In the genomic region with DNA sequence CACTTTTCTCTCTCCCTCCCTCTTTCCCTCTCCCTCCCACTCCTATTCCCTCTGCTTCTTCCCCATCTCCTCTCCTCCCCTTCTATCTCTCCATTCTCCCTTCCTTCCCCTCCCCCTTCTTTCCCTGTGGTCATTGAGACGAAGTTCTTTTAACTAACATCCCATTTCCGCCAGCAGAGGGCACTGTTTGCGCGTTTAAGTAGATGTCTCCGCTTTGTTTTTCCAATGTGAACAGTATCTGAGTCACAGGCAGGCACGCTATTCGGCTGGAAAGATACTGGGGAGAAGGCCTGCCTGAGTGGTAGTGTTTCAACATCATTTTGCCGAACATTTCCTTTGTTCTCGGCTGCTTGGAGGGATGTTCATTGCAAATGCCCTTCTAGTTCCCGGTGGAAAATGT, we compare ENCODE assay signal across 8 mouse cellular contexts.
DNase-seq lines count a peak whose midpoint lies in the region; ATAC-seq and TF ChIP-seq lines count a peak whose summit lies in the region.

No protein-coding gene starts in this region.

- TF ChIP-seq POLR2A in bone marrow macrophage, adult 2 months (IDR thresholded peaks at IDR 0.05; ENCODE audit: borderline replicate concordance, low read depth, low read length), result no peak

- no peaks in the 10 kb centered on the region for H3K27me3 ChIP-seq in heart, embryonic 11.5 days (ENCODE audit: control insufficient read depth, insufficient read depth, low read length)
- H3K27me3 ChIP-seq in kidney, embryonic 15.5 days, result no peaks in the 10 kb centered on the region
- no peaks in the 10 kb centered on the region for H3K27me3 ChIP-seq in limb, embryonic 15.5 days

- peaks cover 29% of the 10 kb centered on the region for H3K4me1 ChIP-seq in bone marrow macrophage, adult 2 months (ENCODE audit: control insufficient read depth, insufficient read depth, low read length)
- no peaks in the 10 kb centered on the region for H3K4me1 ChIP-seq in heart, embryonic 11.5 days (ENCODE audit: control insufficient read depth, insufficient read depth, low read length)
- H3K4me1 ChIP-seq in kidney, embryonic 15.5 days, result peaks cover 4% of the 10 kb centered on the region; the same call in 1 of the 2 replicates
- H3K4me1 ChIP-seq in limb, embryonic 15.5 days, result peaks cover 4% of the 10 kb centered on the region; the same call in 1 of the 2 replicates

- H3K27ac ChIP-seq in bone marrow macrophage, adult 2 months (ENCODE audit: insufficient read depth, low read depth, low read length), result peak overlapping the region; percentile 31
- H3K27ac ChIP-seq in heart, embryonic 11.5 days (ENCODE audit: low read depth, low read length), result no peak overlapping the region
- peak overlapping the region; percentile 32; the same call in 1 of the 2 replicates for H3K27ac ChIP-seq in kidney, embryonic 15.5 days
- H3K27ac ChIP-seq in limb, embryonic 15.5 days, result 0 out of 2 replicates have a peak overlapping the region, but pooled peaks have one; percentile 2

- peak; percentile 80 for DNase-seq in A20 (ENCODE audit: low read depth, low spot score)
- DNase-seq in monocyte, adult 2 months (ENCODE audit: low read depth in 1 of 2, low spot score in 2 of 2), result peak; percentile 55 to 74
- peak; percentile 56 to 76 for DNase-seq in spleen, postnatal 14 days (ENCODE audit: low spot score in 2 of 2)

- H3K9ac ChIP-seq in heart, embryonic 11.5 days (ENCODE audit: low read depth, low read length), result no peak overlapping the region
- H3K9ac ChIP-seq in kidney, embryonic 15.5 days, result no peak overlapping the region
- no peak overlapping the region for H3K9ac ChIP-seq in limb, embryonic 15.5 days

- H3K4me2 ChIP-seq in heart, embryonic 11.5 days, result no peak overlapping the region
- H3K4me2 ChIP-seq in kidney, embryonic 15.5 days, result peak overlapping the region; percentile 31; the same call in 1 of the 2 replicates
- peak overlapping the region; percentile 10; the same call in 1 of the 2 replicates for H3K4me2 ChIP-seq in limb, embryonic 15.5 days

- ATAC-seq in erythroid progenitor cell, adult 5-6 weeks (replicated peaks; ENCODE audit: low FRiP score, poor library complexity, severe bottlenecking), result 0 out of 2 replicates have a peak, but pooled peaks have one; percentile 25
- ATAC-seq in heart, embryonic 11.5 days (replicated peaks; ENCODE audit: insufficient number of reproducible peaks, low FRiP score, low TSS enrichment), result peak; percentile 78
- peak; percentile 85 for ATAC-seq in kidney, embryonic 15.5 days (replicated peaks; ENCODE audit: low FRiP score)
- no peak for ATAC-seq in limb, embryonic 15.5 days (ENCODE audit: insufficient number of reproducible peaks, low FRiP score, low TSS enrichment, low read depth)

- H3K36me3 ChIP-seq in heart, embryonic 11.5 days (ENCODE audit: control insufficient read depth, insufficient read depth, low read length), result no peaks in the 10 kb centered on the region
- no peaks in the 10 kb centered on the region for H3K36me3 ChIP-seq in kidney, embryonic 15.5 days
- no peaks in the 10 kb centered on the region for H3K36me3 ChIP-seq in limb, embryonic 15.5 days

- WGBS in heart, embryonic 11.5 days (ENCODE audit: insufficient replicate concordance), result 4% methylated on average over 10 of the region's 10 CpGs
- 1% methylated on average over 10 of the region's 10 CpGs for WGBS in kidney, embryonic 15.5 days
- WGBS in limb, embryonic 15.5 days, result 0% methylated on average over 10 of the region's 10 CpGs

- no peak for TF ChIP-seq CTCF in bone marrow macrophage, adult 2 months (IDR thresholded peaks at IDR 0.05; ENCODE audit: low read depth, low read length)

- no peaks in the 10 kb centered on the region for H3K9me3 ChIP-seq in heart, embryonic 11.5 days (replicated peaks; ENCODE audit: control insufficient read depth, low read length)
- H3K9me3 ChIP-seq in kidney, embryonic 15.5 days (replicated peaks), result no peaks in the 10 kb centered on the region
- H3K9me3 ChIP-seq in limb, embryonic 15.5 days, result no peaks in the 10 kb centered on the region

- H3K4me3 ChIP-seq in bone marrow macrophage, adult 2 months (ENCODE audit: insufficient read depth, low read length), result no peak overlapping the region
- no peak overlapping the region for H3K4me3 ChIP-seq in heart, embryonic 11.5 days (ENCODE audit: low read depth, low read length)
- no peak overlapping the region for H3K4me3 ChIP-seq in kidney, embryonic 15.5 days (replicated peaks)
- H3K4me3 ChIP-seq in limb, embryonic 15.5 days, result no peak overlapping the region
